Mouse (Mus musculus) lung, embryonic 16.5 days (tissue): ENCODE measurements around the gene Sdccag8. TPM values are rescaled to one million over a fixed set of nuclear protein-coding genes. Genes with fewer than 3 reads are reported as not detected.
A peak's percentile ranks its signal among the peaks of the same experiment; 100 is the strongest.

Experiments used
- ATAC-seq: fragments of 200-750 bp; cut with Nextera tagmentation; 2 replicates; pipeline ENCODE4 v1.8.0; 2017; ENCODE audit warnings: low read depth, mild to moderate bottlenecking, moderate library complexity
- H3K27ac ChIP-seq: fragments of 300-500 bp; sonication (generic); 2 replicates; pipeline ENCODE4 v1.5.1; 2014; ENCODE audit warnings: mild to moderate bottlenecking, control low read depth, low read length
- H3K27me3 ChIP-seq: fragments of 300-500 bp; sonication (generic); 2 replicates; pipeline ENCODE4 v1.6.1; 2014; ENCODE audit warnings: low read depth, low read length, mixed read lengths; ENCODE audit not compliant: control insufficient read depth, insufficient read depth
- H3K36me3 ChIP-seq: fragments of 300-500 bp; sonication (generic); 2 replicates; pipeline ENCODE4 v1.6.1; 2014; ENCODE audit warnings: low read length; ENCODE audit not compliant: control insufficient read depth, insufficient read depth
- H3K4me1 ChIP-seq: fragments of 300-500 bp; sonication (generic); replicated peaks from 2 replicates; pipeline ENCODE4 v1.6.1; 2014; ENCODE audit warnings: low read length, mixed read lengths; ENCODE audit not compliant: control insufficient read depth, insufficient read depth
- H3K4me2 ChIP-seq: fragments of 300-500 bp; sonication (generic); 2 replicates; pipeline ENCODE4 v1.6.1; 2014; ENCODE audit warnings: low read depth, low read length, control low read depth
- H3K4me3 ChIP-seq: fragments of 300-500 bp; sonication (generic); 2 replicates; pipeline ENCODE4 v1.5.1; 2014; ENCODE audit warnings: mild to moderate bottlenecking, low read length, control low read depth
- H3K9ac ChIP-seq: fragments of 300-500 bp; sonication (generic); 2 replicates; pipeline ENCODE4 v1.6.1; 2014; ENCODE audit warnings: low read length, control low read depth
- H3K9me3 ChIP-seq: fragments of 300-500 bp; sonication (generic); 2 replicates; pipeline ENCODE4 v1.6.1; 2016; ENCODE audit warnings: low read length; ENCODE audit not compliant: control insufficient read depth
- WGBS: fragments of 180-500 bp; shearing (Covaris S2); extraction: QIAGEN DNeasy Blood & Tissue Kit; methylation state at CpG from one replicate; pipeline ENCODE4 v1.1.7; 2014; 5-methylcytosine and 5-hydroxymethylcytosine counted together
- polyA plus RNA-seq: library from polyadenylated mRNA; unstranded; fragments of >200 nt; fragmentation: Nextera tagmentation; extraction: Ambion mirVana; gene quantifications from 2 replicates; pipeline ENCODE4 v1.2.1, GENCODE M21; 2015

The Sdccag8 gene
- polyA plus RNA-seq, 1 experiment from 2014 or later = 16.9 TPM

- Histone ChIP-seq H3K4me2 (no peak overlapping the region), H3K9ac (no peak overlapping the region), H3K36me3 (no peaks in the 10 kb centered on the region; the same call in 1 of the 2 replicates), H3K9me3 (no peaks in the 10 kb centered on the region), H3K4me3 (no peak overlapping the region), H3K27me3 (no peaks in the 10 kb centered on the region), H3K4me1 (no peaks in the 10 kb centered on the region), H3K27ac (no peak overlapping the region)
- 93% methylated on average over 4 of the region's 4 CpGs for WGBS
- ATAC-seq = no peak
Measured at GRCm38 (mm10) chr1:176825084-176825483, 10.6 kb downstream of the Sdccag8 start.

GRCm38 (mm10) chr1:176826186-176826585 is 11.7 kb downstream of the Sdccag8 start:
- ATAC-seq = no peak
- H3K4me3 ChIP-seq = no peak overlapping the region
- H3K4me2 ChIP-seq = no peak overlapping the region
- H3K4me1 ChIP-seq = no peaks in the 10 kb centered on the region
- H3K27ac ChIP-seq = no peak overlapping the region
- 79% methylated on average over 11 of the region's 11 CpGs for WGBS
- H3K9me3 ChIP-seq = no peaks in the 10 kb centered on the region
- H3K9ac ChIP-seq = no peak overlapping the region
- H3K36me3 ChIP-seq = no peaks in the 10 kb centered on the region; the same call in 1 of the 2 replicates
- H3K27me3 ChIP-seq = no peaks in the 10 kb centered on the region

GRCm38 (mm10) chr1:176826931-176827330 is 12.5 kb downstream of the Sdccag8 start:
- H3K4me2 ChIP-seq = no peak overlapping the region
- no peaks in the 10 kb centered on the region; the same call in 1 of the 2 replicates for H3K36me3 ChIP-seq
- WGBS = 86% methylated on average over 4 of the region's 4 CpGs
- no peak overlapping the region for H3K9ac ChIP-seq
- no peak for ATAC-seq
- H3K4me1 ChIP-seq = no peaks in the 10 kb centered on the region
- H3K27me3 ChIP-seq = no peaks in the 10 kb centered on the region
- no peak overlapping the region for H3K4me3 ChIP-seq
- H3K9me3 ChIP-seq = no peaks in the 10 kb centered on the region
- H3K27ac ChIP-seq = no peak overlapping the region

- 78% methylated on average over 4 of the region's 4 CpGs for WGBS
- Histone ChIP-seq H3K4me1 (no peaks in the 10 kb centered on the region), H3K27me3 (no peaks in the 10 kb centered on the region), H3K4me2 (no peak overlapping the region), H3K9me3 (no peaks in the 10 kb centered on the region), H3K36me3 (no peaks in the 10 kb centered on the region; the same call in 1 of the 2 replicates), H3K4me3 (no peak overlapping the region), H3K27ac (no peak overlapping the region), H3K9ac (no peak overlapping the region)
- peak; percentile 26; the same call in 1 of the 2 replicates for ATAC-seq
Measured at GRCm38 (mm10) chr1:176827365-176827764, 12.9 kb downstream of the Sdccag8 start.

- H3K9ac ChIP-seq = no peak overlapping the region
Measured at GRCm38 (mm10) chr1:176827945-176828485, 13.6 kb downstream of the Sdccag8 start.

GRCm38 (mm10) chr1:176828666-176829065 is 14.2 kb downstream of the Sdccag8 start:
- Histone ChIP-seq H3K27me3 (no peaks in the 10 kb centered on the region), H3K9me3 (no peaks in the 10 kb centered on the region), H3K36me3 (no peaks in the 10 kb centered on the region; the same call in 1 of the 2 replicates), H3K9ac (no peak overlapping the region), H3K4me1 (no peaks in the 10 kb centered on the region), H3K27ac (no peak overlapping the region), H3K4me2 (no peak overlapping the region), H3K4me3 (no peak overlapping the region)
- no peak for ATAC-seq
- WGBS = 93% methylated on average over 12 of the region's 12 CpGs

More at GRCm38 (mm10) chr1:176827945-176828485, 13.6 kb downstream of the Sdccag8 start:
- WGBS = 74% methylated on average over 5 of the region's 5 CpGs
- no peak overlapping the region for H3K4me3 ChIP-seq
- H3K36me3 ChIP-seq = no peaks in the 10 kb centered on the region; the same call in 1 of the 2 replicates
- no peak for ATAC-seq
- no peaks in the 10 kb centered on the region for H3K9me3 ChIP-seq
- no peak overlapping the region for H3K4me2 ChIP-seq
- no peaks in the 10 kb centered on the region for H3K4me1 ChIP-seq
- no peaks in the 10 kb centered on the region for H3K27me3 ChIP-seq
- H3K27ac ChIP-seq = no peak overlapping the region

GRCm38 (mm10) chr1:176832071-176832470 is 17.6 kb downstream of the Sdccag8 start:
- ATAC-seq = no peak
- H3K4me2 ChIP-seq = no peak overlapping the region
- no peak overlapping the region for H3K27ac ChIP-seq
- H3K9ac ChIP-seq = no peak overlapping the region
- H3K4me1 ChIP-seq = peaks cover 6% of the 10 kb centered on the region; the same call in 1 of the 2 replicates
- no peak overlapping the region for H3K4me3 ChIP-seq
- no peaks in the 10 kb centered on the region for H3K9me3 ChIP-seq
- 84% methylated on average over 2 of the region's 2 CpGs for WGBS
- no peaks in the 10 kb centered on the region for H3K36me3 ChIP-seq
- no peaks in the 10 kb centered on the region for H3K27me3 ChIP-seq

- no peak overlapping the region for H3K4me2 ChIP-seq
- H3K36me3 ChIP-seq = no peaks in the 10 kb centered on the region
- H3K4me3 ChIP-seq = no peak overlapping the region
- H3K9ac ChIP-seq = no peak overlapping the region
- H3K27ac ChIP-seq = no peak overlapping the region
- no peaks in the 10 kb centered on the region for H3K9me3 ChIP-seq
- peaks cover 6% of the 10 kb centered on the region; the same call in 1 of the 2 replicates for H3K4me1 ChIP-seq
- no peak for ATAC-seq
- WGBS = 47% methylated on average over 8 of the region's 8 CpGs
- H3K27me3 ChIP-seq = no peaks in the 10 kb centered on the region
Measured at GRCm38 (mm10) chr1:176832607-176833006, 18.1 kb downstream of the Sdccag8 start.

GRCm38 (mm10) chr1:176833257-176833656 is 18.8 kb downstream of the Sdccag8 start:
- ATAC-seq = no peak
- H3K9me3 ChIP-seq = no peaks in the 10 kb centered on the region

More at GRCm38 (mm10) chr1:176833257-176833656, 18.8 kb downstream of the Sdccag8 start:
- H3K4me2 ChIP-seq = no peak overlapping the region
- no peaks in the 10 kb centered on the region for H3K27me3 ChIP-seq
- no peak overlapping the region for H3K9ac ChIP-seq
- H3K4me1 ChIP-seq = peaks cover 6% of the 10 kb centered on the region; the same call in 1 of the 2 replicates
- no peak overlapping the region for H3K4me3 ChIP-seq
- H3K36me3 ChIP-seq = no peaks in the 10 kb centered on the region
- no peak overlapping the region for H3K27ac ChIP-seq
